Mouse (Mus musculus) adrenal gland, postnatal 14 days (tissue): ENCODE data around the gene Olfr988. TPM values are rescaled to one million over a fixed set of nuclear protein-coding genes. Genes with fewer than 3 reads are reported as not detected.
"Not testable (repeated sequence)": the region's sequence is repeated elsewhere in the genome, so short reads cannot be mapped to it uniquely, and the experiment has no call there.

ENCODE experiments used
- DNase-seq: peaks from one replicate; pipeline ENCODE4 v3.0.0; 2021; ENCODE audit warnings: mixed read lengths
- long read RNA-seq, 2 experiments: library from polyadenylated mRNA; stranded (forward); transcript quantifications; one replicate each; pipeline ENCODE4 v2.0.0; 2021
- total RNA-seq: library from RNA; stranded (reverse); gene quantifications from 2 replicates; pipeline ENCODE4 v1.2.3, GENCODE M21; 2021

The Olfr988 gene
- total RNA-seq = not detected in 2 replicates
- long read RNA-seq, experiment 1 = 0 reads
- long read RNA-seq, experiment 2 = 0 reads

DNA sequence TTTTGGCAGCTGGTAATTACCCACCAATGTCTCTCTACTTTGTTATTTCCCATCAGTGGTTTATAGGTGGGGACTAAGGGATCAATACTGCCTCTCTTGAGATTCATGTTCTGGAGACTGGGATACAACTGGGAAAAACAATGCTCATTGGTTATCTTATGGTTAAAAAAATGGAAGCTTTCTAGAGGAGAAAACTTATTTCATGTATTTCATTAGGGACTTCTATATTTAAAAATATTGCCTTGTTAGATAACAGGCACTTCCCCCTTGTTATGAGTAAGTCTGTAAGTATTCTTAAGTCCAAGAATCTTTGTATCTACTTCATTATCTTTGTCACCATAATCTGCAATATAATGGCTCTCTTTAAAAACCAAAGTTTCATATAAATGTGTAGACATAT lies at the start of gene Olfr988:
TSS of gene Olfr988 (minus strand) at position 101 of the 400 bp plus-strand sequence.
- not testable (repeated sequence) for DNase-seq

DNA sequence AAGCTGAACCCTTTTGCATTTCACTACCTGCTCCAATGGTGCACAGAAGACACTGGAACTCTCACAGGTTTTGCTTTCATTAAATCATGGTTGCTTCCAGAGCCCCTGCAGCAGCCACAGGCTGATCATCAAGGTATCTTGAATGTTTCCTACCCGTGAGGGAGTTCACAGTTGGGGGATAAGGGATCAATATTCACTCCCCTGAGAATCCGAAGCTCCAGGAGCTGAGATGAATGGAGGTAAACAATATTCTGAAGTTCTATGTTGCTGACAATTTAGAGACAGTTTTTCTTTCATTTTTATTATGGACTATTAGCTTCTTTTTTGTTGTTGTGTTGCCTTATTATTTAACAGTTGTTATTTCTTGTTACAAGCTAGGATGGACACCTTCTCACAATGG lies 46.3 kb upstream of the Olfr988 start, which contains the start of gene Olfr992:
TSS of gene Olfr992 (minus strand) at position 101 of the 400 bp plus-strand sequence.
- DNase-seq = no peak

GRCm38 (mm10) chr2:85339972-85340371 lies 23.1 kb downstream of the Olfr988 start:
- no peak for DNase-seq

- DNase-seq = not testable (repeated sequence)
Measured at GRCm38 (mm10) chr2:85339215-85339614, 23.8 kb downstream of the Olfr988 start, which contains the start of gene Olfr987. Gene Olfr987, minus strand, starts transcription at chr2:85339315.

DNA sequence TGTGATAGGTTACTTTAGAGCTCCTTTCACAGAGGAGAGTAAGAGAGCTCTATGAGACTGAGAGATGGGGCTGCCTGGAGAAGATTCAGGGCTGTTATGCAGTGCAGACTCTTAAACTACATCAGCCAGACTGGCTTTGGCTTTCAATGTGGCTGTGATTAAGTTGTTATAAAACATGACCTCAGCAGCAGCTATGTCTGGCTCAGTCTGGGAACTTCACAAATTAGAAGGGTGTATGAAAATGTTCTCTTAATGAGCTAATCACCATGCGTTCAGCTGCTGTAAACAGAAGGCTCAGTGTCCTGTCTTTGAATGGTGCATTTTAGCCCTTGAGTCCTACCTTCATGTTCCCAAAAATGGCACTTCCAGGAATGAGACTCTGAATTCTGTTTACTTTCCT lies 43.9 kb downstream of the Olfr988 start:
- no peak for DNase-seq

Other genes with a start within 250 kb of the Olfr988 start
- gene Aplnr, start 227.0 kb downstream of the Olfr988 start, total RNA-seq = 96.2 and 97.3 TPM in 2 replicates
- 17.5 and 21.2 TPM in 2 replicates for gene Lrrc55, start 166.0 kb downstream of the Olfr988 start, total RNA-seq
- gene Olfr987, start 23.9 kb downstream of the Olfr988 start, total RNA-seq = not detected in 2 replicates
- not detected in 2 replicates for gene Olfr992, start 46.2 kb upstream of the Olfr988 start, total RNA-seq
- gene Olfr993, start 51.6 kb upstream of the Olfr988 start, total RNA-seq = not detected in 2 replicates
- gene Olfr994, start 73.2 kb upstream of the Olfr988 start, total RNA-seq = not detected in 2 replicates
- not detected in 2 replicates for gene Olfr995, start 80.4 kb upstream of the Olfr988 start, total RNA-seq
- 0.22 TPM in 1 of 2 replicates, not detected in the other for gene 4833423E24Rik, start 155.8 kb upstream of the Olfr988 start, total RNA-seq
- not detected in 2 replicates for gene Olfr996, start 216.0 kb upstream of the Olfr988 start, total RNA-seq
- not detected in 2 replicates for gene Olfr998, start 225.7 kb upstream of the Olfr988 start, total RNA-seq
- not detected in 2 replicates for gene Olfr1000, start 248.7 kb upstream of the Olfr988 start, total RNA-seq